Mouse (Mus musculus): ENCODE results near the gene Six4.
A peak's percentile ranks its signal among the peaks of the same experiment; 100 is the strongest.
"Not testable (repeated sequence)": the region's sequence is repeated elsewhere in the genome, so short reads cannot be mapped to it uniquely, and the experiment has no call there.

The Six4 gene

GRCm38 (mm10) chr12:73113196-73113595 lies at the start of gene Six4:
TSS of gene Six4 (minus strand) at chr12:73113456.
- no peak for DNase-seq

GRCm38 (mm10) chr12:73162408-73163181 lies 49.3 kb upstream of the Six4 start:
- peak; percentile 43 for DNase-seq

GRCm38 (mm10) chr12:73160341-73160740 lies 47.1 kb upstream of the Six4 start:
- no peak for DNase-seq

- DNase-seq = no peak
Observed at GRCm38 (mm10) chr12:73154150-73154549, 40.9 kb upstream of the Six4 start.

GRCm38 (mm10) chr12:73151038-73151437 lies 37.8 kb upstream of the Six4 start:
- not testable (repeated sequence) for DNase-seq

- DNase-seq = no peak
Observed at GRCm38 (mm10) chr12:73147236-73147635, 34.0 kb upstream of the Six4 start.

GRCm38 (mm10) chr12:73140732-73141131 lies 27.5 kb upstream of the Six4 start:
- DNase-seq = no peak

GRCm38 (mm10) chr12:73125250-73125649 lies 12.0 kb upstream of the Six4 start:
- no peak for DNase-seq

- DNase-seq = peak; percentile 81
Observed at GRCm38 (mm10) chr12:73123093-73124041, 10.1 kb upstream of the Six4 start, which contains the start of gene Mnat1. TSS of gene Mnat1 (plus strand) at chr12:73123717.

GRCm38 (mm10) chr12:73112326-73113087 lies 749 bp downstream of the Six4 start:
- peak; percentile 6 for DNase-seq

GRCm38 (mm10) chr12:73111561-73112325 lies 1.5 kb downstream of the Six4 start:
- DNase-seq = no peak

- peak; percentile 4 for DNase-seq
Observed at GRCm38 (mm10) chr12:73110431-73111111, 2.7 kb downstream of the Six4 start.

GRCm38 (mm10) chr12:73107821-73108220 lies 5.4 kb downstream of the Six4 start:
- no peak for DNase-seq

- DNase-seq = no peak
Observed at GRCm38 (mm10) chr12:73103713-73104112, 9.5 kb downstream of the Six4 start.

GRCm38 (mm10) chr12:73098593-73098992 lies 14.7 kb downstream of the Six4 start:
- no peak for DNase-seq

- DNase-seq = not testable (repeated sequence)
Observed at GRCm38 (mm10) chr12:73096177-73096576, 17.1 kb downstream of the Six4 start.

- no peak for DNase-seq
Observed at GRCm38 (mm10) chr12:73094605-73095004, 18.7 kb downstream of the Six4 start.

GRCm38 (mm10) chr12:73094189-73094588 lies 19.1 kb downstream of the Six4 start:
- DNase-seq = no peak

- no peak for DNase-seq
Observed at GRCm38 (mm10) chr12:73090672-73091335, 22.5 kb downstream of the Six4 start.

GRCm38 (mm10) chr12:73088911-73089310 lies 24.3 kb downstream of the Six4 start:
- no peak for DNase-seq

- no peak for DNase-seq
Observed at GRCm38 (mm10) chr12:73088500-73088899, 24.8 kb downstream of the Six4 start.

Measured in thymus, postnatal 25 days (tissue).